Mouse (Mus musculus) brain, embryonic 14.5 days (tissue): Measurements from ENCODE around the gene Pnpla2.

Source experiments
- CTCF ChIP-seq: fragments of 200-500 bp; IDR thresholded peaks from 2 replicates; pipeline ENCODE4 v1.5.1; 2012; ENCODE audit warnings: inconsistent platforms, mild to moderate bottlenecking, moderate library complexity, borderline replicate concordance; ENCODE audit not compliant: insufficient read depth, insufficient read length; ENCODE audit errors: extremely low read depth
- POLR2A ChIP-seq: fragments of 200-500 bp; IDR thresholded peaks from 2 replicates; pipeline ENCODE4 v1.6.1; 2012; ENCODE audit warnings: mild to moderate bottlenecking, inconsistent platforms, borderline replicate concordance; ENCODE audit not compliant: poor library complexity, insufficient read depth, insufficient read length, severe bottlenecking; ENCODE audit errors: extremely low read depth

GRCm38 (mm10) chr7:141472226-141472625 lies 17.2 kb downstream of the Pnpla2 start:
- no peak for TF ChIP-seq CTCF
- TF ChIP-seq POLR2A: no peak
